Mouse (Mus musculus) spleen, adult 2 months (tissue): ENCODE data around the gene Kif21a. TPM values are rescaled to one million over a fixed set of nuclear protein-coding genes. Genes with fewer than 3 reads are reported as not detected.
A peak's percentile ranks its signal among the peaks of the same experiment; 100 is the strongest.

Experiments used
- DNase-seq, 2 experiments: peaks; one replicate each; pipeline versions ENCODE4 v3.0.0 to v3.0.0-alpha.2; 2012 to 2021; ENCODE audit warnings: low spot score in 2 of 2, low read depth in 1 of 2
- H3K27ac ChIP-seq: fragments of 200-500 bp; 2 replicates; pipeline ENCODE4 v1.5.1; 2012; ENCODE audit warnings: low read length, inconsistent platforms; ENCODE audit not compliant: insufficient read depth
- H3K27me3 ChIP-seq: fragments of 200-500 bp; 2 replicates; pipeline ENCODE4 v1.6.1; 2012; ENCODE audit warnings: mild to moderate bottlenecking, moderate library complexity, low read length, inconsistent platforms; ENCODE audit not compliant: control insufficient read depth, insufficient read depth
- H3K36me3 ChIP-seq: fragments of 200-500 bp; 2 replicates; pipeline ENCODE4 v1.6.1; 2012; ENCODE audit warnings: mild to moderate bottlenecking, low read length, inconsistent platforms; ENCODE audit not compliant: control insufficient read depth, insufficient read depth
- H3K4me1 ChIP-seq: fragments of 200-500 bp; 2 replicates; pipeline ENCODE4 v1.6.1; 2011; ENCODE audit warnings: inconsistent platforms; ENCODE audit not compliant: control insufficient read depth, insufficient read depth, insufficient read length
- H3K4me3 ChIP-seq: fragments of 200-500 bp; 2 replicates; pipeline ENCODE4 v1.5.1; 2011; ENCODE audit warnings: mild to moderate bottlenecking, inconsistent platforms; ENCODE audit not compliant: insufficient read depth, insufficient read length; ENCODE audit errors: extremely low read depth
- CTCF ChIP-seq: fragments of 200-500 bp; IDR thresholded peaks from 2 replicates; pipeline ENCODE4 v1.5.1; 2011; ENCODE audit warnings: mild to moderate bottlenecking, inconsistent platforms; ENCODE audit not compliant: insufficient read depth, insufficient read length, insufficient replicate concordance; ENCODE audit errors: extremely low read depth
- POLR2A ChIP-seq: fragments of 200-500 bp; IDR thresholded peaks from 2 replicates; pipeline ENCODE4 v1.6.1; 2011; ENCODE audit warnings: low read depth, low read length, inconsistent platforms
- WGBS: fragments of 180-500 bp; shearing (Covaris S2); methylation state at CpG from one replicate; pipeline ENCODE4 v1.1.7; 2018; 5-methylcytosine and 5-hydroxymethylcytosine counted together
- polyA plus RNA-seq: library from polyadenylated mRNA; depleted of rRNA; stranded (reverse); fragments of >200 nt; gene quantifications from 2 replicates; pipeline ENCODE4 v1.2.3, GENCODE M21; 2012

Gene Kif21a
- polyA plus RNA-seq, 1 experiment: 0.50 TPM

GRCm38 (mm10) chr15:91064310-91064826 is 14.6 kb upstream of the Kif21a start:
- TF ChIP-seq CTCF: no peak
- TF ChIP-seq POLR2A: no peak
- no peak for DNase-seq
- Histone ChIP-seq H3K36me3 (no peaks in the 10 kb centered on the region), H3K27me3 (no peaks in the 10 kb centered on the region), H3K4me1 (no peaks in the 10 kb centered on the region), H3K4me3 (no peak overlapping the region), H3K27ac (no peak overlapping the region)
- WGBS: 70% methylated on average over 12 of the region's 12 CpGs

GRCm38 (mm10) chr15:91063845-91064244 is 14.1 kb upstream of the Kif21a start:
- Histone ChIP-seq H3K27ac (no peak overlapping the region), H3K4me1 (no peaks in the 10 kb centered on the region), H3K4me3 (no peak overlapping the region), H3K36me3 (no peaks in the 10 kb centered on the region), H3K27me3 (no peaks in the 10 kb centered on the region)
- no peak for TF ChIP-seq CTCF
- TF ChIP-seq POLR2A: no peak
- 75% methylated on average over 7 of the region's 7 CpGs for WGBS
- DNase-seq: no peak

- DNase-seq: no peak
- Histone ChIP-seq H3K36me3 (no peaks in the 10 kb centered on the region), H3K27ac (no peak overlapping the region), H3K27me3 (no peaks in the 10 kb centered on the region), H3K4me1 (no peaks in the 10 kb centered on the region), H3K4me3 (no peak overlapping the region)
- 81% methylated on average over 3 of the region's 3 CpGs for WGBS
- TF ChIP-seq CTCF (no peak), POLR2A (no peak)
Measured at GRCm38 (mm10) chr15:91056866-91057342, 7.2 kb upstream of the Kif21a start.

GRCm38 (mm10) chr15:91056176-91056865 is 6.6 kb upstream of the Kif21a start:
- WGBS: 73% methylated on average over 5 of the region's 5 CpGs
- H3K4me1 ChIP-seq: no peaks in the 10 kb centered on the region
- H3K27ac ChIP-seq: no peak overlapping the region
- no peak for DNase-seq
- no peaks in the 10 kb centered on the region for H3K36me3 ChIP-seq
- TF ChIP-seq POLR2A (no peak), CTCF (no peak)
- H3K27me3 ChIP-seq: no peaks in the 10 kb centered on the region
- no peak overlapping the region for H3K4me3 ChIP-seq

GRCm38 (mm10) chr15:91048951-91049495 is 725 bp downstream of the Kif21a start:
- DNase-seq: no peak
- TF ChIP-seq CTCF (no peak), POLR2A (no peak)
- 2% methylated on average over 47 of the region's 47 CpGs for WGBS
- no peaks in the 10 kb centered on the region for H3K36me3 ChIP-seq
- no peak overlapping the region for H3K27ac ChIP-seq
- H3K4me1 ChIP-seq: no peaks in the 10 kb centered on the region
- H3K27me3 ChIP-seq: peaks cover 2% of the 10 kb centered on the region
- H3K4me3 ChIP-seq: peak overlapping the region; percentile 24

- no peak for TF ChIP-seq CTCF
- TF ChIP-seq POLR2A: no peak
- DNase-seq: no peak
- WGBS: 93% methylated on average over 11 of the region's 11 CpGs
- H3K4me1 ChIP-seq: no peaks in the 10 kb centered on the region
- peaks cover 2% of the 10 kb centered on the region for H3K27me3 ChIP-seq
- no peak overlapping the region for H3K27ac ChIP-seq
- H3K36me3 ChIP-seq: no peaks in the 10 kb centered on the region
- H3K4me3 ChIP-seq: no peak overlapping the region
Measured at GRCm38 (mm10) chr15:91047627-91048026, 2.1 kb downstream of the Kif21a start.

GRCm38 (mm10) chr15:91046506-91046905 is 3.2 kb downstream of the Kif21a start:
- TF ChIP-seq POLR2A (no peak), CTCF (no peak)
- no peaks in the 10 kb centered on the region for H3K36me3 ChIP-seq
- no peak overlapping the region for H3K4me3 ChIP-seq
- 84% methylated on average over 8 of the region's 8 CpGs for WGBS
- H3K27me3 ChIP-seq: peaks cover 2% of the 10 kb centered on the region
- H3K4me1 ChIP-seq: no peaks in the 10 kb centered on the region
- no peak overlapping the region for H3K27ac ChIP-seq
- DNase-seq: no peak
